Mouse (Mus musculus) megakaryocyte, adult 5-6 weeks (primary cell): ENCODE data around the gene Nkx2-4. TPM values are rescaled to one million over a fixed set of nuclear protein-coding genes. Genes with fewer than 3 reads are reported as not detected.

Source experiments
- total RNA-seq, 2 experiments: library from RNA; stranded (forward) in 1 of 2; stranded (reverse) in 1 of 2; fragments of 153-499, 151-499 nt in 1 of 2; fragments of 221-1000, 200-1000 nt in 1 of 2; gene quantifications; 2 replicates each; pipeline versions ENCODE4 v1.2.3 to v1.2.4; 2015 to 2017

The Nkx2-4 gene
- total RNA-seq, 2 experiments from 2014 or later: not detected

Other genes with a start within 250 kb of the Nkx2-4 start
- gene Kiz, start 229.6 kb downstream of the Nkx2-4 start, total RNA-seq (2015): 40.8 and 49.4 TPM in 2 replicates
- 27.0 and 27.4 TPM in 2 replicates for gene Kiz, start 229.6 kb downstream of the Nkx2-4 start, total RNA-seq (2017)
- gene Xrn2, start 72.4 kb downstream of the Nkx2-4 start, total RNA-seq (2015): 92.3 and 94.3 TPM in 2 replicates
- gene Xrn2, start 72.4 kb downstream of the Nkx2-4 start, total RNA-seq (2017): 156 and 158 TPM in 2 replicates
- not detected in 2 replicates for gene Nkx2-2, start 108.8 kb upstream of the Nkx2-4 start, total RNA-seq (2015)
- not detected in 2 replicates for gene Nkx2-2, start 108.8 kb upstream of the Nkx2-4 start, total RNA-seq (2017)